Mouse (Mus musculus) stomach, postnatal 0 days (tissue): ENCODE data around the gene Gm5127. TPM values are rescaled to one million over a fixed set of nuclear protein-coding genes. Genes with fewer than 3 reads are reported as not detected.

ENCODE experiments used
- ATAC-seq: fragments of 200-750 bp; cut with Nextera tagmentation; 2 replicates; pipeline ENCODE4 v1.8.0; 2017; ENCODE audit not compliant: low FRiP score, low TSS enrichment
- DNase-seq: peaks from one replicate; pipeline ENCODE4 v3.0.0-alpha.2; 2016; ENCODE audit warnings: low spot score
- H3K27ac ChIP-seq: fragments of 300-500 bp; sonication (generic); replicated peaks from 2 replicates; pipeline ENCODE4 v1.5.1; 2014; ENCODE audit warnings: mild to moderate bottlenecking, control low read depth
- H3K27me3 ChIP-seq: fragments of 300-500 bp; sonication (generic); 2 replicates; pipeline ENCODE4 v1.6.1; 2014; ENCODE audit warnings: low read length; ENCODE audit not compliant: control insufficient read depth, insufficient read depth
- H3K36me3 ChIP-seq: fragments of 300-500 bp; sonication (generic); 2 replicates; pipeline ENCODE4 v1.6.1; 2014; ENCODE audit warnings: low read length, mixed read lengths; ENCODE audit not compliant: control insufficient read depth, insufficient read depth
- H3K4me1 ChIP-seq: fragments of 300-500 bp; sonication (generic); replicated peaks from 2 replicates; pipeline ENCODE4 v1.6.1; 2014; ENCODE audit warnings: antibody characterized with exemption; ENCODE audit not compliant: control insufficient read depth, insufficient read depth
- H3K4me2 ChIP-seq: fragments of 300-500 bp; sonication (generic); replicated peaks from 2 replicates; pipeline ENCODE4 v1.6.1; 2014; ENCODE audit warnings: low read depth, mild to moderate bottlenecking, control low read depth, moderate library complexity
- H3K4me3 ChIP-seq: fragments of 300-500 bp; sonication (generic); 2 replicates; pipeline ENCODE4 v1.5.1; 2014; ENCODE audit warnings: low read depth, low read length, control low read depth
- H3K9ac ChIP-seq: fragments of 300-500 bp; sonication (generic); 2 replicates; pipeline ENCODE4 v1.6.1; 2014; ENCODE audit warnings: mild to moderate bottlenecking, low read length, control low read depth, mixed read lengths
- H3K9me3 ChIP-seq: fragments of 300-500 bp; sonication (generic); 2 replicates; pipeline ENCODE4 v1.6.1; 2016; ENCODE audit warnings: low read length; ENCODE audit not compliant: control insufficient read depth
- CTCF ChIP-seq: IDR thresholded peaks from 2 replicates; pipeline ENCODE4 v1.5.1; 2016; ENCODE audit warnings: antibody characterized with exemption, low read depth, mild to moderate bottlenecking, moderate library complexity
- EP300 ChIP-seq: optimal IDR thresholded peaks from 2 replicates; pipeline ENCODE3; 2016; ENCODE audit warnings: antibody characterized with exemption
- WGBS: fragments of 180-500 bp; shearing (Covaris S2); extraction: QIAGEN DNeasy Blood & Tissue Kit; methylation state at CpG from one replicate; pipeline ENCODE4 v1.1.7; 2014; 5-methylcytosine and 5-hydroxymethylcytosine counted together
- microRNA-seq: library from miRNA; unstranded; fragments of <30 nt; microRNA quantifications from one replicate; pipeline ENCODE4, GENCODE M21; 2016
- polyA plus RNA-seq: library from polyadenylated mRNA; unstranded; fragments of >200 nt; fragmentation: Nextera tagmentation; extraction: Ambion mirVana; gene quantifications from 2 replicates; pipeline ENCODE4 v1.2.1, GENCODE M21; 2015

Gm5127 gene
- polyA plus RNA-seq, 1 experiment from 2014 or later, result 0.10 TPM

- DNase-seq, result no peak
- Histone ChIP-seq H3K27ac (no peak overlapping the region), H3K4me2 (no peak overlapping the region), H3K9ac (no peak overlapping the region), H3K4me3 (no peak overlapping the region), H3K36me3 (no peaks in the 10 kb centered on the region), H3K9me3 (no peaks in the 10 kb centered on the region), H3K27me3 (no peaks in the 10 kb centered on the region), H3K4me1 (no peaks in the 10 kb centered on the region)
- ATAC-seq, result no peak
- TF ChIP-seq CTCF, result no peak
- no peak for TF ChIP-seq EP300
Measured at GRCm38 (mm10) chrX:106742241-106742640, 159.3 kb downstream of the Gm5127 start.

- Histone ChIP-seq H3K9me3 (no peaks in the 10 kb centered on the region), H3K36me3 (no peaks in the 10 kb centered on the region), H3K4me3 (no peak overlapping the region), H3K27me3 (no peaks in the 10 kb centered on the region), H3K4me2 (no peak overlapping the region), H3K27ac (no peak overlapping the region), H3K4me1 (no peaks in the 10 kb centered on the region), H3K9ac (no peak overlapping the region)
- 67% methylated on average over 1 of the region's 1 CpGs for WGBS
- DNase-seq (no peak), ATAC-seq (no peak)
- TF ChIP-seq CTCF (no peak), EP300 (no peak)
Measured at GRCm38 (mm10) chrX:106755272-106755671, 172.3 kb downstream of the Gm5127 start.

Small RNA genes within 50 kb of the gene (microRNA-seq; reads per million reads assigned to microRNA genes)
- gene Gm22102, result not detected

Other genes starting within 250 kb of the Gm5127 start
- gene Fndc3c1, start 97.8 kb upstream of the Gm5127 start, polyA plus RNA-seq, result 0.25 and 0.62 TPM in 2 replicates
- 3.7 and 5.4 TPM in 2 replicates for gene Cysltr1, start 20.5 kb downstream of the Gm5127 start, polyA plus RNA-seq